Mouse (Mus musculus): ENCODE data around the gene Il17a.

GRCm38 (mm10) chr1:20778366-20778765 lies 47.7 kb downstream of the Il17a start:
- TF ChIP-seq CTCF (IDR thresholded peaks at IDR 0.05; ENCODE audit: extremely low read depth, insufficient read depth, insufficient read length, insufficient replicate concordance) (no peak), POLR2A (IDR thresholded peaks at IDR 0.05; ENCODE audit: low read depth, low read length) (no peak)

Data from spleen, adult 2 months (tissue).